Mouse (Mus musculus) ES-E14 (cell line): Measurements from ENCODE around the gene Lilr4b. TPM values are rescaled to one million over a fixed set of nuclear protein-coding genes. Genes with fewer than 3 reads are reported as not detected.

ENCODE experiments used
- DNase-seq: peaks from one replicate; pipeline ENCODE4 v3.0.0-alpha.2; 2013; ENCODE audit warnings: low read depth, low spot score
- H3K27ac ChIP-seq: 2 replicates; pipeline ENCODE4 v1.5.1; 2012; ENCODE audit warnings: low read depth, mild to moderate bottlenecking, low read length, moderate library complexity, mixed read lengths; ENCODE audit not compliant: poor library complexity, insufficient read depth, severe bottlenecking
- H3K36me3 ChIP-seq: 2 replicates; pipeline ENCODE4 v1.6.1; 2012; ENCODE audit warnings: mild to moderate bottlenecking, low read length, moderate library complexity, mixed read lengths; ENCODE audit not compliant: control insufficient read depth, poor library complexity, insufficient read depth, severe bottlenecking
- H3K4me1 ChIP-seq, 2 experiments: fragments of 150-350 bp in 1 of 2; sonication (generic) in 1 of 2; 2 replicates each; pipeline ENCODE4 v1.6.1; 2012; ENCODE audit warnings: low read length in 2 of 2, mild to moderate bottlenecking in 1 of 2, mixed read lengths in 1 of 2; ENCODE audit not compliant: control insufficient read depth in 2 of 2, insufficient read depth in 2 of 2, poor library complexity in 1 of 2
- H3K4me3 ChIP-seq, 2 experiments: fragments of 150-350 bp in 1 of 2; sonication (generic) in 1 of 2; 2 replicates each; pipeline ENCODE4 v1.5.1; 2012; ENCODE audit warnings: low read length in 2 of 2, low read depth in 1 of 2, mild to moderate bottlenecking in 1 of 2, mixed read lengths in 1 of 2; ENCODE audit not compliant: insufficient read depth in 1 of 2, poor library complexity in 1 of 2, severe bottlenecking in 1 of 2
- H3K9ac ChIP-seq: 2 replicates; pipeline ENCODE4 v1.6.1; 2012; ENCODE audit warnings: low read depth, mild to moderate bottlenecking, low read length, mixed read lengths; ENCODE audit not compliant: poor library complexity, insufficient read depth, severe bottlenecking
- H3K9me3 ChIP-seq: fragments of 150-350 bp; sonication (generic); 2 replicates; pipeline ENCODE4 v1.6.1; 2012; ENCODE audit warnings: low read depth, mild to moderate bottlenecking, low read length; ENCODE audit not compliant: control insufficient read depth, insufficient read depth
- CHD2 ChIP-seq: IDR thresholded peaks from 2 replicates; pipeline ENCODE4 v1.6.1; 2014; ENCODE audit warnings: mild to moderate bottlenecking, low read depth, low read length, inconsistent platforms
- HCFC1 ChIP-seq: IDR thresholded peaks from 2 replicates; pipeline ENCODE4 v1.6.1; 2012; ENCODE audit warnings: low read length, inconsistent platforms, borderline replicate concordance; ENCODE audit not compliant: insufficient read depth
- MAFK ChIP-seq: IDR thresholded peaks from 2 replicates; pipeline ENCODE4 v1.6.1; 2014; ENCODE audit warnings: mild to moderate bottlenecking, low read depth, low read length, inconsistent platforms; ENCODE audit not compliant: insufficient read depth
- ZC3H11A ChIP-seq: IDR thresholded peaks from 2 replicates; pipeline ENCODE4 v1.6.1; 2012; ENCODE audit warnings: low read depth, mild to moderate bottlenecking, inconsistent platforms, low read length, borderline replicate concordance
- ZNF384 ChIP-seq: IDR thresholded peaks from 2 replicates; pipeline ENCODE4 v1.6.1; 2012; ENCODE audit warnings: low read depth, low read length, inconsistent platforms
- in situ Hi-C, 2 experiments: fragments of 600-800 bp; cut with MboI; formaldehyde crosslinking; loops; one replicate each; pipeline ENCODE4 v1.15.1; 2025; ENCODE audit warnings: low sequenced_read_pairs in 2 of 2, inconsistent platforms in 1 of 2; ENCODE audit not compliant: unreplicated experiment in 2 of 2
- total RNA-seq: library from RNA; depleted of rRNA; stranded (reverse); fragments of 300-350 nt; gene quantifications from 2 replicates; pipeline ENCODE4 v1.2.3, GENCODE M21; 2012

Gene Lilr4b
- total RNA-seq, 1 experiment = 0.22 TPM

DNA sequence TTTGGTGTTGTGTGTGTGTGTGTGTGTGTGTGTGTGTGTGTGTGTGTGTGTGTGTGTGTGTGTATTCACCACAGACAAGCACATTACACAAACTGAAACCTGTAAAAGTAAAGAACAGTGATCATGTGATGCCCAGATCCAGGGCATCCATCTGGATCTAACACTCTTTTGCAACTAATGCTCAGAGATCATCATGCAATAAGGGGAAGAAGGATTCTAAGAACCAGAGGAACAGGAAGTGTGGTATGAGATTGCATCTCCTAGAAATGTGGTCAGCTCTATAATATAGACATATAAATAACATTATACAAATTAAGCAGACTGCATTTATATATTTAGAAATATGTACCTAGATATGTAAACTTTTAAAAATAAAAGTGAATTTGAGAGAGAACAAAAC, 39.6 kb downstream of the Lilr4b start:
- no peak for TF ChIP-seq HCFC1
- TF ChIP-seq MAFK = no peak
- no peak for TF ChIP-seq ZC3H11A
- TF ChIP-seq ZNF384 = no peak
- no peak for TF ChIP-seq CHD2
- no peak overlapping the region for H3K27ac ChIP-seq
- no peak overlapping the region for H3K9ac ChIP-seq
- DNase-seq = no peak
- no peak overlapping the region for H3K4me3 ChIP-seq
- H3K4me1 ChIP-seq = peaks cover 0 to 2% of the 10 kb centered on the region in 2 experiments; a peak in 1 of 4 replicates
- no peaks in the 10 kb centered on the region for H3K36me3 ChIP-seq
- in situ Hi-C loops = no loop called here
- no peaks in the 10 kb centered on the region for H3K9me3 ChIP-seq

DNA sequence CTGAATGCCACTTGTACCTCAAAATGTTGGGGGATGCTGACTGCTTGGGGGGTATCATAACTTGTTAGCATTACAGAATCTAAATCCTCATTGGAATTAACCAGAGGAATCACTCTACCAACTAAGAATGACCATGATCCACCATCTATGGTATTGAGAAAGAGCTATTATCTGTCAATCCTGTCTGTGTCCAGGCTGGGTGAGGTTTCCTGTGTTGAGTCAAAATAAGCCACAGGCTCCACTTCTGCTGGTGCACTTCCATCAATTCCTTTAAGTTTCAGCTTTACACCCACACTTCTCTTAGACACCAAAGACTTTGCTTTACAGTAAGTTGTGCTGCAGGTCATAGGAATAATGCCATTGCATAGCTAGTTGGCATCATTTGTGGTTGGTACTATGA, 41.0 kb downstream of the Lilr4b start:
- in situ Hi-C loops = no loop called here
- no peak for TF ChIP-seq CHD2
- TF ChIP-seq MAFK = no peak
- TF ChIP-seq ZNF384 = no peak
- no peak for TF ChIP-seq ZC3H11A
- TF ChIP-seq HCFC1 = no peak
- H3K36me3 ChIP-seq = no peaks in the 10 kb centered on the region

DNA sequence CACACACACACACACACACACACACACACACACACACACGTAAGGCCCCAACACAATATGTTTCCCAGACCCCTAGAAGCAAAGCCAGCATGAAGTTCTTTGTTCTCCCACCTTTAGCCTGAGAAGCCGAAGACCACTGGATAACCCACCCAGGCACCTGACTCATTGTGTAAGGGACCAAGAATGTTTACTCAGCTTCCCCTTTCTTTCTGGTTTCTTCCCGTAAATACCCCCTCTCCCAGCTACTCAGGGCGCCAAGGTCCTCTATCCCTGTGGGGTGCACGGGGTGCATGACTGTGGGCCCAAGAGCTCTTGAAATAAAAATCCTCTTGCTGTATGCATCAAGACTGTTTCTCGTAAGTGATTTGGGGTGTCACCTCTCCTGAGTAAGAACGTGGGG, 45.7 kb downstream of the Lilr4b start:
- in situ Hi-C loops = no loop called here
- no peak for DNase-seq
- Histone ChIP-seq H3K9me3 (no peaks in the 10 kb centered on the region), H3K4me3 (no peak overlapping the region), H3K4me1 (peaks cover 0 to 2% of the 10 kb centered on the region in 2 experiments; a peak in 1 of 4 replicates), H3K9ac (no peak overlapping the region), H3K36me3 (no peaks in the 10 kb centered on the region), H3K27ac (no peak overlapping the region)
- TF ChIP-seq MAFK = no peak
- no peak for TF ChIP-seq ZC3H11A
- TF ChIP-seq ZNF384 = no peak
- no peak for TF ChIP-seq CHD2
- TF ChIP-seq HCFC1 = no peak

More for the DNA sequence above, 41.0 kb downstream of the Lilr4b start:
- no peak overlapping the region for H3K4me3 ChIP-seq
- peaks cover 0 to 2% of the 10 kb centered on the region in 2 experiments; a peak in 1 of 4 replicates for H3K4me1 ChIP-seq
- H3K9me3 ChIP-seq = no peaks in the 10 kb centered on the region
- DNase-seq = no peak
- H3K9ac ChIP-seq = no peak overlapping the region
- H3K27ac ChIP-seq = no peak overlapping the region

DNA sequence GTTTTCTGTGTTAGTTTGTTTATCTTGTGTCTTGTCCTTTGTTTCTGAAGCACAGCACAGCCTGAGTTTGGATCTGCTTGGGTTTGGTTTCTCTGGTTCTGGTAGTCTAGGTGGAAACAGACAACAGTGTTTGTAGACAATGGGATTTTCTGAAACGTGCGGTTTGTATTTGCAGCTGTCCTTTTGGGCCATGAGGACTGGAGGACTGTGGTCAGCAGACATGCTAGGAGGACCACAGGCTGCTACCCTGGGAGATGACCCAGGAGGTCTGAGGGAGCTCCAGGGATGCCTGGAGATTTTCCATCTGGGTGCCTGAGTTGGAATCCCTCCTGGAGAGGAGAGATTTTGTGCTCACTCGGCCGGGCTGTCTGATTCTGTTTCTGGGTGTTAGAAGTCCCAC, 46.2 kb downstream of the Lilr4b start:
- in situ Hi-C loops = no loop called here
- TF ChIP-seq CHD2 = no peak
- TF ChIP-seq ZC3H11A = no peak
- no peak for TF ChIP-seq ZNF384
- no peak for TF ChIP-seq HCFC1
- no peak for TF ChIP-seq MAFK
- Histone ChIP-seq H3K9me3 (no peaks in the 10 kb centered on the region), H3K4me1 (peaks cover 0 to 2% of the 10 kb centered on the region in 2 experiments; a peak in 1 of 4 replicates), H3K27ac (no peak overlapping the region), H3K9ac (no peak overlapping the region), H3K36me3 (no peaks in the 10 kb centered on the region), H3K4me3 (no peak overlapping the region)
- no peak for DNase-seq

DNA sequence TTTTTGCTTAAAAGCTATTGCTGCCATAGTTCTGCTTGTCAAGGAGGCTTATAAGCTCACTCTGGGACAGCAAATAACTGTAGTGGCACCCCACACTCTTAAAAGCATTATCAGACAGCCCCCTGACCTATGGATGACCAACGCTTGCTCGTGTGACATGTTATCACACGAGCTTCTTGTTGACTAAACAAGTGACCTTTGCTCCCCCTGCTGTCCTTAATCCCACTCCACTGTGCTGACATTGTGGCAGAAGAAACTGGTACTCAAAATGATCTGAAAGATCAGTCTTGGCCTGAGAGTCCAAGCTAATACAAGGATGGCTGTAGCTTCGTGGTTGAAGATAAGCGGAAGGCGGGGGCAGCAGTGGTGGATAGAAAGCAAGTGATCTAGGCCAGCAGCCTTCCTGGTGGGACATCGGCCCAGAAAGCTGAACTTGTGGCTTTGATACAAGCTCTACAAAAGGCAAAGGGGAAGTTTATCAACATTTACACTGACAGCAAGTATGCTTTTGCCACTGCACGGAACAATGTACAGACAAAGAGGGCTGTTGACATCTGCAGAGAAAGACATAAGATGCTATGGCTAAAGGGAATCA, 48.5 kb downstream of the Lilr4b start:
- H3K36me3 ChIP-seq = no peaks in the 10 kb centered on the region
- TF ChIP-seq ZNF384 = no peak
- no peak for TF ChIP-seq ZC3H11A
- TF ChIP-seq CHD2 = no peak
- no peak for TF ChIP-seq MAFK
- no peak for TF ChIP-seq HCFC1
- no peak overlapping the region for H3K4me3 ChIP-seq
- H3K27ac ChIP-seq = no peak overlapping the region
- H3K9me3 ChIP-seq = no peaks in the 10 kb centered on the region
- H3K9ac ChIP-seq = no peak overlapping the region
- H3K4me1 ChIP-seq = no peaks in the 10 kb centered on the region
- in situ Hi-C loops = no loop called here
- no peak for DNase-seq
